Mouse (Mus musculus) olfactory bulb, adult 2 months (tissue): ENCODE results near the gene Cavin4.

Experiments
- CTCF ChIP-seq: fragments of 200-500 bp; IDR thresholded peaks from 2 replicates; pipeline ENCODE4 v1.5.1; 2012; ENCODE audit warnings: low read depth, mild to moderate bottlenecking, low read length, moderate library complexity; ENCODE audit not compliant: insufficient read depth
- POLR2A ChIP-seq: fragments of 200-500 bp; IDR thresholded peaks from 2 replicates; pipeline ENCODE4 v1.6.1; 2012; ENCODE audit warnings: mild to moderate bottlenecking, low read depth, low read length, moderate library complexity; ENCODE audit not compliant: insufficient read depth

GRCm38 (mm10) chr4:48622246-48622645, 41.1 kb upstream of the Cavin4 start:
- TF ChIP-seq POLR2A, result no peak
- TF ChIP-seq CTCF, result no peak
